Mouse (Mus musculus) ES-E14 (cell line): ENCODE data around the gene Aqr.

Source experiments
- CHD2 ChIP-seq: IDR thresholded peaks from 2 replicates; pipeline ENCODE4 v1.6.1; 2014; ENCODE audit warnings: mild to moderate bottlenecking, low read depth, low read length, inconsistent platforms
- HCFC1 ChIP-seq: IDR thresholded peaks from 2 replicates; pipeline ENCODE4 v1.6.1; 2012; ENCODE audit warnings: low read length, inconsistent platforms, borderline replicate concordance; ENCODE audit not compliant: insufficient read depth
- MAFK ChIP-seq: IDR thresholded peaks from 2 replicates; pipeline ENCODE4 v1.6.1; 2014; ENCODE audit warnings: mild to moderate bottlenecking, low read depth, low read length, inconsistent platforms; ENCODE audit not compliant: insufficient read depth
- ZC3H11A ChIP-seq: IDR thresholded peaks from 2 replicates; pipeline ENCODE4 v1.6.1; 2012; ENCODE audit warnings: low read depth, mild to moderate bottlenecking, inconsistent platforms, low read length, borderline replicate concordance
- ZNF384 ChIP-seq: IDR thresholded peaks from 2 replicates; pipeline ENCODE4 v1.6.1; 2012; ENCODE audit warnings: low read depth, low read length, inconsistent platforms

GRCm38 (mm10) chr2:114161978-114162377, 24.8 kb downstream of the Aqr start:
- TF ChIP-seq CHD2 (no peak), ZNF384 (no peak), HCFC1 (no peak), MAFK (no peak), ZC3H11A (no peak)
